15 mouse cellular contexts compared by ENCODE assay signal in genomic region chr9:23089339-23089738, GRCm38 (mm10).
"Had no signal": no experiment of that assay in that cellular context is flagged by ENCODE, and none has a peak within 500 bp of the region (broad histone marks: within the 10 kb centered on the region; RNA-seq: fewer than 3 reads in every experiment).

No protein-coding gene starts in this region.

- H3K36me3 ChIP-seq: midbrain, embryonic 10.5 days; midbrain, embryonic 12.5 days; neural tube, embryonic 12.5 days; stomach, embryonic 15.5 days had no signal

- H3K4me2 ChIP-seq: lung, embryonic 14.5 days; midbrain, embryonic 12.5 days; neural tube, embryonic 12.5 days; stomach, embryonic 15.5 days had no signal

- H3K9me3 ChIP-seq: midbrain, embryonic 10.5 days; midbrain, embryonic 12.5 days; neural tube, embryonic 12.5 days; stomach, embryonic 15.5 days had no signal

- H3K4me1 ChIP-seq: midbrain, embryonic 10.5 days; midbrain, embryonic 12.5 days; neural tube, embryonic 12.5 days had no signal

- ATAC-seq: midbrain, embryonic 16.5 days had no signal

- H3K27me3 ChIP-seq: midbrain, embryonic 12.5 days; neural tube, embryonic 12.5 days; stomach, embryonic 15.5 days had no signal

- H3K9ac ChIP-seq: lung, embryonic 14.5 days; midbrain, embryonic 12.5 days; neural tube, embryonic 12.5 days; stomach, embryonic 15.5 days had no signal

- DNase-seq: lung, adult 18-20 months; lung, embryonic 14.5 days; lung, postnatal 10 days; lung, postnatal 4 days; midbrain, embryonic 14.5 days; right cerebral cortex, postnatal 14 days; thymus, adult 2 months; thymus, postnatal 25 days; thymus, postnatal 4 days had no signal

- H3K4me3 ChIP-seq: midbrain, embryonic 10.5 days; midbrain, embryonic 12.5 days; neural tube, embryonic 12.5 days; stomach, embryonic 15.5 days had no signal

- H3K27ac ChIP-seq: midbrain, embryonic 10.5 days; midbrain, embryonic 12.5 days; neural tube, embryonic 12.5 days; stomach, embryonic 15.5 days; stomach, postnatal 0 days had no signal
